Mouse (Mus musculus): ENCODE measurements around the gene Rab15.

Rab15 gene

DNA sequence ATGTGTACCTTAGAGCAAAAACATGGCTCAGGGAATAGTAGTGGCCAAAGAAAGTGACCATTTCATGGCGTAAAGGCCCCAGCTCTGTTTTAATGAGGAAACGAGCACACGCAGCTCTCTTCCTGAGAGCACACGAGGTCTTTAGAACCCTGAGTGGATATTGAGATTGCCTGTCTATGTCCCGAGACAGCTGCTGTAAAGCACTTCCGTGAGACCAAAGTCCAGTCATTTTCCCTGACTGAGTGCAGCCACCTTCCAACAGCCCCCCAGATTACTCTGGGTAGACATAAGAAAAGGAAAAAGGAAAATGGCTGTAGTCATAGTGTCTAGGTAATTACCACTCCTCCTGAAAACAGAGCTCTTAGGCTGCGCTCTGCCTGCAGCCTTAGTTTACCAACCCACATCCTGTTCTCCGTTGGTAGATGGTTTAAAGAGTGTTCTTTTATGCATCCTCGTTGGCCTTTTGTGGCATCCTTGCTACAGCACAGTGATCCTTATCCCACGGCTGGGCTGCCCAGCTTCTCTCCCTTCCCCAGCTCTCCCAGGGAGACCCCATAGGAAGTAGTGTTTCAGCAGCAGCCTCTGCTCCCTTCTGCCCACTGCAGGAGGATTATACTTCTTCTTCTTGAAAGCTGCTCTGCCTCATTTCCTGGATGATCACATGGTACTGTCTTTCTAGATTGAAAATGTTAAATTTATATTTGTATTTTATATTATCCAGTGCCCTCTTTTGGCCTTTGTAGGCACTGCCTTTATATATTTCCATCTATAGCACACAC lies 44.2 kb downstream of the Rab15 start:
- DNase-seq (ENCODE audit: low read depth): no peak

DNA sequence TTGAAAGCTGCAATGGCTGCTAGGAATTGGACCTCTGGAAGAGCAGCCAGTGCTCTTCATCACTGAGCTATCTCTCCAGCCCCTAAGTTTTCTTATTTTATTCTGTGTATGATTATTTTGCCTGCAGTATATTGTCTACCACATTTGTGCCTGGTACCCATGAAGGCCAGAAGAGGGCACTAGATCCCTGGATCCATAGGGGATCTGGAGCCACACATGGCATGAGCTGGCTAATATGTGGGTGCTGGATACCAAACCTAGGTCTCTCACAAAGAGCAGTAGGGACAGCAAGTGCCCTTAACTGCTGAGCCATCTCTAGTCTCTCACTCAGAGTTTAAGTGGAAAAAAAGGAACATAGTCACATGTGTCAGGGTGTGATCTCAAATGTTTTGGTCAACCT lies 44.9 kb downstream of the Rab15 start:
- DNase-seq (ENCODE audit: low read depth): no peak

DNA sequence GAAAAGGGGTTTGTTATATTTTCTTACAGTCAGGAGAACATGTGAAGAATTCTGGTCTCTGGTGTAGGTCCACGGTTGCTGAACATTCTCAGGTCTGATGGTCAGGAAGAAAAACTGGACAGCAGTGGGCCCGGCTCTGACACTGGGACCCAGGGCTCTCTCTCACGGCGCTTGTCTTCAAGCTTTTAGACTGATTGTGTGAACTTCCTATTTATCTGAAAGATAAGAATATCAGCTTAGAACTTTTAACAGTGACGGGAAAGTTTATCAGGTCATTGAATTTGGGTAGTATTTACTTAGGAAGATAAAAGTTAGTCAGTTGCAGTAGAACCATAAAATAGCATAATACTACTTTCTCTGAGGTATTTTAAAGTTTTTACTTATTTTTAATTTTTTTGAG lies 45.8 kb downstream of the Rab15 start:
- DNase-seq (ENCODE audit: low read depth): no peak

DNA sequence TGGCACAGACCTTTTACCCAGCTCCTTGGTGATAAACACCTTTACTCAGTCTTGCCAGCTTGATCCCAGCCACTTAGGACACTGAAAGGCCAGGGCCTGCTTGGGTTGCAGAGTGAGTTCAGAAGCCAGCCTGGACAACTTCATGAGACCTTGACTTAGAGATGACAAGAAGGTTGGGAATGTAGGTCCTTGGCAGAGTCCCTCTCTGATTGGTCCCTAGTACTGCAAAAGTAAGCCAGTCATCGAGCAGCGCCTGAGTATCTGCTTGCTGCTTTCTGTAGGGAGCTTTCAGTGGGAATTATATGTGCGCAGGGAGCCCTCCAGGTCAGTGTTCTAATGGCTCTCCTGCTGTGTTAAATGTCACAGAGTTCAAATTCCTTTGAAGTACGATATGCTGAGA lies 47.6 kb downstream of the Rab15 start:
- no peak for DNase-seq (ENCODE audit: low read depth)

DNA sequence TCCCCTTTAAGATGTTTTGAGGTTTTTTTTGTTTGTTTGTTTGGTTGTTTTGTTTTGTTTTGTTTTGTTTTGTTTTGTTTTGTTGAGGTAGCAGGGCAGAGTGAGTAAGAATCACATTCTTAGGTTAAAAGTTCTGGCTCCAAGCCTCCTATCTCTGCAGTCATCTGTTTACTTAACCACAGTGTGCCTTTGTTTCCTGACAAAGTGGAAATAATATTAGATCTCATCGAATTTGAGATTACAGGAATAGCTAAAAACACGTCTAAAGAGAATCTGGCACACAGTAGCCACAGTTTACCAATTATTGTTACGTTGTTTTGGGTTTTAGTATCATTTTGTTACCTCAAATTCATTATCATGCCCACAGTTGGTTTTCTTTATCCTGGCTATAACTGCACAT lies 48.1 kb downstream of the Rab15 start:
- DNase-seq (ENCODE audit: low read depth): no peak

DNA sequence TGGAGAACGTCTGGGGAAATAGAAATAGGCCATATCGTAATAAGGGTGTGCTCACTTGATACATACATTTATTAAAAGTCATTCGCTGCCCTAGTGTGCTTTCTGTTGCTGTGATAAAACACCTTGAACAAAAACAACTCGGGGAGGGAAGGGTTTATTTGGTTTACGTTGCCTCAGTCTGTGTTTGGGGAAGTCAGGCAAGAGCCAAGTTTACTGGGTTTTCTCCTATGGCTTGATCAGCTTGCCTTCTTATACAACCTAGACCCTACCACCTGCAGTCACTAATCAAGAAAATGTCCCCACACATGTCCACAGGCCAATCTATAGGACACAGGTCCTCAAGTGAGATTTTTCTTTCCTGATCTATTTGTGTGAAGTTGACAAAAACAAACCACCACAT lies 51.2 kb downstream of the Rab15 start:
- DNase-seq (ENCODE audit: low read depth): no peak

DNA sequence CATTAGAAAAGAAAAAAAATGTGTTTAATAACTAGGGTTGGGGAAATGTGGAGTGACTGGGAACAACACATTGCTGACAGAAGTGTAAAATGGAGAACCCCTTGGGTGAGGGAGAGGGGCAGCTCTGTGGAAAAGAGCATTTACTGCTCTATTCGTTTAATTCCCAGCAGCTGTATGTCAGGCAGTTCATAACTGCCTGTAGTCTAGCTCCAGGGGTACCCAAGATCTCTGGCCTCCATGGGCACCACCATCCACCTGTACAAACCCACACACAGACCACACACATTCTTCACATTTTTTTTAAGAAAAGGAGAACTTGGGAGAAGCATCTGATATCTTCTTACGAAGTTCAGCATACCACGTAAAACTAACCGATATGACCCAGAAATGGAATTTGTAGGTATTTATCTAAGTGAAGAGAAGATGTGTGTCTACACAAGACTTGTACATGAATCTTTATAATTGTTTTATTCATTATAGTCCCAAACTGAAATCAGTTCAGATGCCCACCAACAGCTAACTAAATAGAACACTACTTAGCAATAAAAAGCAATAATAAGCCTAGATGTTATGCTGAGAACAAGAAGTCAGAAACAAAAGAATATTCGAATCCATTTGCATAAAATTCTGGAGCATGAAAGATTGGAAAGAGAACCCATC lies 51.7 kb downstream of the Rab15 start:
- no peak for DNase-seq (ENCODE audit: low read depth)

DNA sequence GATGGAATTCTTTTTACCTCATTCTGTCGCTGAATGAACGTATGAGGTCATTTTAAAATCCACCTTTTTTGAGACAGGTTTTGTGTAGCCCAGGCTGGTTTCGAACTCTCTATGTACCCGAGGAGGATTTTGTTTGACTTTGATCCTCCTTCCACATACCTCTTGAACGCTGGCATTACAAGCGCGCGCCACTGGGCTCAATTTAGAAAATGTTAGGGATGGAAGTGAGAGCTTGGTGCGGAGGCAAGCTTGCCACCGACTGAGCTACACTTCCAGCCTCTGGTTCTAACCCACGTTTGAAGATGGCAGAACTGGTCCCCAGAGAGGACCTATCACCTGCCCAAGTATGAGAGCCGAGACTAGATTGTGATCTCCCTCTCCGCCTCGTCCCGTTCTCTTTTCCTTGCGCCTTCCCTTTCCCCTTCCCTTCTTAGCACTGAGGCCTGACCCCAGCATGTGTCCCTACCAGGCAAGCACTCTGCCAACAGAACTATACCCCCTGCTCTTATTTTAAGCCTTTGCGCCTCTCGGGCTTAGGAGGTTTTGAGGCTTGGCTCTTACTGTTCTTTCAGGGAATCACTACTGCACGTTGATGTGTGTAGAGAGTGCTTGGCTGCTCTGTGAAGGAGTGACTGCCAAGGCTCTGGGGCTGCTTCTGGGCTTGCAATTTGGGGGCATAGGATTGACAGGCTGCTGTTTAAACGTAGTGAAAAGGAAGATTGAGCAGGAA lies 56.6 kb downstream of the Rab15 start:
- DNase-seq (ENCODE audit: low read depth): peak; percentile 24

DNA sequence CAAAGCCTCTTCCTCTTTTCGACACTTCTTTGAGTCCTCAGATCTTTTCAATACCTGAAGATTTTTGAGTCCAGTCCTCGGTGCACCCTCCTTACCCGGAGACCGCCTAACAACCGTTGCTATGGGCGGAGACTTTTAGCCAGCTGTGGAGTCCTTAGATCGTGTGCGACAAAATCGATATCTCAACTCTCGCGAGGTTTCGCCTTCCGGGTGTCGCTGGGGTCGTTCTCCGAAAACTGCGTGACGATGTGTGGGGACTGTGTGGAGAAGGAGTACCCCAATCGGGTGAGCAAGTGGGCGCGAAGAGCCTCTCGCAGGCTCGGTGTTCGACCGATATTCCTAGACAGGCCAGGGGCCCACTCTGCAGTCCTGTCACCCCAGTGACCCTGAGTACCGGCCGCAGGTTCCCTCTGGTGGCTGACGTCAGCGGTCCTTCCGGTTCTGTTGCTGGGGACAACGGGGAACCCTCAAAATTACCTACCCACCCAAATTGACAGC lies 57.3 kb downstream of the Rab15 start, which contains the start of the genes Churc1 and Fntb:
Churc1 (plus strand) TSS at position 185 of the 498 bp plus-strand sequence.
Fntb (plus strand) TSS at position 236 of the 498 bp plus-strand sequence.
- peak; percentile 97 for DNase-seq (ENCODE audit: low read depth)

DNA sequence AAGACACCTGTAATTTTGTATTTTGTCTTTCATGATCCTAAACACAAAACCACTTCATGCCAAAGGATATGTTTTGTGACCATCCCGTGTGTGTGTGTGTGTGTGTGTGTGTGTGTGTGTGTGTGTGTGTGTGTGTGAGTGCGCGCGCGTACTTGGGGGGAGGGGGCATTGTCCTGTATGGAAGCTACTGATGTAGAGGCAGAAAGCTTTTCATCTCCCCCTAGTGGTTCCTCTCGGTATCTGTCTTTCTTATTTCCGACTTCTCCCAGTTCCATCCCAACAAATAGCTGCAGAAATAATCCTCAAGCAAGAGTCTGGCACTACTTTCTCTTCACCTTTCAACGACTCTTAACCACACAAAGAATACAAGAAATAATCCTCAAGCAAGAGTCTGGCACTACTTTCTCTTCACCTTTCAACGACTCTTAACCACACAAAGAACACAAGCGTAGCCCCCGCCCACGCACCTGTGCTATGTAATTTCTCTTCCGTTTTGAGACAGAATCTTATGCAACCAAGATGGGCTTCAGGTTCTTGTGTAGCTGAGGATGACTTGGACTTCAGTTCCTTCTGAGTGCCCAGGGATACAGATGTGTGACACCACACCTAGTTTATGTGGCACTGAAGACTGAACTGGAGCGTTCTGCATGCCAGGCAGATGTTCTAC lies 69.9 kb downstream of the Rab15 start:
- DNase-seq (ENCODE audit: low read depth): peak; percentile 81

DNA sequence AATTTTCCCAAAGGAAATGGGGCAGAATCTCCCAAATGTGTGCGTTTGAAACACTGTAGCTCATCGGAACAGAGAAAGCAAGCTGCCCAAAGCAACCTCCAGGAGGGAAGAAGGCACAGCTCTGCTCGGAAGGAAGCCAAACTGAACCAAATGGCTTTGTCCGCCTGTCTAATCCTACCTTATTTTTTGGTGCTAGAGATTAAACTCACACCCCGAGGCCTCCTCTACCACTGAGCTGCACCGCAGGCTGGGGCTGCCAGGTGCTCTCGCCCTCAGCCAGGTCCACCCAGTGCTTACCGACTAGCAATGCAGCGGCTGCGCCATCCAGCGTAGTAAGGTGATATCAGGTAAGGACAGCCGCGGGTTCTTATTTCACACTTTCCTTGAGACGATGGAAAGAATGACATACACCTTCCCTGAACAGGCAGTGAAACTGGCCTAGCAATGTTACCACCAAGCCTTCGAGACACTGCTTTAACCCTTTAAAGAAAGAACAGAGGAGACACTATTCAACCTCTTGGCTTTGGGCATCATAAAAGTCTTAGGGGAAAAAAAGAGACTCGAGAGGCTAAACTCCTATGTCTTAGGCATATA lies 71.7 kb downstream of the Rab15 start:
- no peak for DNase-seq (ENCODE audit: low read depth)

Data from NIH3T3 (cell line).